Mouse (Mus musculus): Measurements from ENCODE around the gene Josd2.

Josd2 gene

GRCm38 (mm10) chr7:44470696-44471612 is 3.2 kb downstream of the Josd2 start:
- in situ Hi-C loops (cut with MboI; ENCODE audit: low sequenced_read_pairs), result loop anchor here (25.0 kb wide), 1 partner anchor 209 kb away; the partner anchor contains the start of genes Acp4 and Gm15517

- in situ Hi-C loops (cut with MboI; ENCODE audit: low sequenced_read_pairs), result loop anchor here (25.0 kb wide), 1 partner anchor 210 kb away; the partner anchor contains the start of genes Acp4 and Gm15517
Observed at GRCm38 (mm10) chr7:44471880-44472557, 4.2 kb downstream of the Josd2 start.

- in situ Hi-C loops (cut with MboI; ENCODE audit: low sequenced_read_pairs), result loop anchor here (25.0 kb wide), 1 partner anchor 210 kb away; the partner anchor contains the start of genes Acp4 and Gm15517
Observed at GRCm38 (mm10) chr7:44472558-44472885, 4.7 kb downstream of the Josd2 start.

DNA sequence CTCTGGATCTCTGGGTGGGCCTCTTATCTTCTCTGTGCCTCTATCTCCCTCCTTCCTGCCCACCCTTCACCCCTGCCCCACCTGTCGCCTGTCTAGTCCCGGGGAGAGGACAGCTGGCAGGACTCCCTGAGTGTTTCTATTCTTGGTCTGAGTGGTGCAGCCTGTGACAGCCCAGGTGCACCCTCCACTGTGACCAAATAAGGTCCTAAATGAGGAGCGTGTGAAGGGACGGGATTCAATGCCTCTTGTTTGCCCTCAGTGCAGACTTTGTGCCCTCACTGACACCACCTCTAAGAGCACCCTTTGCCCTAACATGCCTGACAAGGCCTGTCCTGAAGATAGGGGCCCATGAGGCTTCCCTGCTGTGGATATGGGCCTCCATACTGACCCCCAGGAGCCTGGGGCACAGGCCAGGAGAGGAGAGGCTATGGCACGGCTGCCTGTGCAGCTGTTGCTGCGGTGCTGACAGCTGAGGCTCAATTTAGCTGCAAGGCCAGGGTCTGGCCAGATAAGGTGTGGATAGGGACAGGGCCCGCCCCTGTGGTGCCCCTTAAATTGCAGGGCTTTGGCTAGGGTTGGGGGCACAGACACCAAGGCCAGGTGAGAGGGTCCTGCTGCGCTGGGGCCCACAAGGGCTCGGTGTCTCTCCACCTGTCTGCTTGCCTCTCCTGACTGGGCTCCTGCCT is 5.3 kb downstream of the Josd2 start:
- in situ Hi-C loops (cut with MboI; ENCODE audit: low sequenced_read_pairs), result loop anchor here (25.0 kb wide), 1 partner anchor 211 kb away; the partner anchor contains the start of genes Acp4 and Gm15517

DNA sequence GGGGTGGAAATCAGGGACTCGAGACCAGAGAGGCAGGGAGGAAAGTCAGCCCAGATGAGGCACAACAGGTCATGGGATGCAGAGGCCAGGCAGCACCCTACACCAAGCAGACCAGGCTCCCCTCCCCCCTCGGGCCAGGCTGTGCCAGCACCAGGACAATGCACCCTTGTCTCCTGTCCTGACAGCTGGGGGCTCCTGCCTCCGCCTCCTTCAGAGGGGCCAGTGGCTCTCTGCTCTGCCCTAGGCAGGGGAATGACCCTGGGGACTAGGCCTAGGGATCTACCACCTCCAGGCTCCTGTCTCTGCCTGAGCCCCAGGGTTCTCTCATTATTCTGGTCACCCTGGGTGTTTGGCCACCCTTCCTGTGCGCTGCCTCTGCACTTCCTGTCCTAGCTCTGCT is 6.6 kb downstream of the Josd2 start:
- in situ Hi-C loops (cut with MboI; ENCODE audit: low sequenced_read_pairs), result loop anchor here (25.0 kb wide), 1 partner anchor 212 kb away; the partner anchor contains the start of genes Acp4 and Gm15517

- in situ Hi-C loops (cut with MboI; ENCODE audit: low sequenced_read_pairs), result no loop called here
Observed at GRCm38 (mm10) chr7:44475046-44475614, 7.3 kb downstream of the Josd2 start.

DNA sequence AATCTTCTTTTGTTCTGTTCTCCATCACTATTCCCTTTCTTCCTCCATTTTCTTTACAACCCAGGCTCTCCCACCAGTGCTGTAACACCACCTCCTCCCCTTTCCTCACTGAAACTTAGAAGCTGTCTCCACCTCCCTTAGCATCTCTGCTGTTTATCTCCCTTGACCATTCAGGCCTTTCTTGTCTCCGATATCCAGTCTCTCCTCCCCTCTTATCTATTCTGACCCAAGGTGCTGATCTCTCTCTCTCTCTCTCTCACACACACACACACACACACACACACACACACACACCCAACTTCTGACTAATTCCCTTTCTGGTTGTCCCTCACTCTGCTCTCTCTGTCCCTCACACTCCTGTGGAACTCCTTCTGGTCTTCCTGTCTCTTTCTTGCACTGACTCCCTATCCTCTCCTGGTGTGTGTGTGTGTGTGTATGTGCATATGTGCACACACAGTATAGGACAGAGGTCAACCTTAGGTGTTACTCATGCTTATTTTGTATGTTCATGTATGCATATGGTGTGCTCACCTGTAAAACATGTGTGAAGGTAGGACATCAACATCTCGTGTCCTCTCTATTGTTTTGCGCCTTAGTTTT is 15.2 kb downstream of the Josd2 start:
- in situ Hi-C loops (cut with MboI; ENCODE audit: low sequenced_read_pairs), result no loop called here

- in situ Hi-C loops (cut with MboI; ENCODE audit: low sequenced_read_pairs), result no loop called here
Observed at GRCm38 (mm10) chr7:44484109-44484508, 16.3 kb downstream of the Josd2 start.

GRCm38 (mm10) chr7:44484841-44485571 is 17.2 kb downstream of the Josd2 start:
- in situ Hi-C loops (cut with MboI; ENCODE audit: low sequenced_read_pairs), result no loop called here

GRCm38 (mm10) chr7:44485572-44486195 is 17.9 kb downstream of the Josd2 start:
- in situ Hi-C loops (cut with MboI; ENCODE audit: low sequenced_read_pairs), result no loop called here

DNA sequence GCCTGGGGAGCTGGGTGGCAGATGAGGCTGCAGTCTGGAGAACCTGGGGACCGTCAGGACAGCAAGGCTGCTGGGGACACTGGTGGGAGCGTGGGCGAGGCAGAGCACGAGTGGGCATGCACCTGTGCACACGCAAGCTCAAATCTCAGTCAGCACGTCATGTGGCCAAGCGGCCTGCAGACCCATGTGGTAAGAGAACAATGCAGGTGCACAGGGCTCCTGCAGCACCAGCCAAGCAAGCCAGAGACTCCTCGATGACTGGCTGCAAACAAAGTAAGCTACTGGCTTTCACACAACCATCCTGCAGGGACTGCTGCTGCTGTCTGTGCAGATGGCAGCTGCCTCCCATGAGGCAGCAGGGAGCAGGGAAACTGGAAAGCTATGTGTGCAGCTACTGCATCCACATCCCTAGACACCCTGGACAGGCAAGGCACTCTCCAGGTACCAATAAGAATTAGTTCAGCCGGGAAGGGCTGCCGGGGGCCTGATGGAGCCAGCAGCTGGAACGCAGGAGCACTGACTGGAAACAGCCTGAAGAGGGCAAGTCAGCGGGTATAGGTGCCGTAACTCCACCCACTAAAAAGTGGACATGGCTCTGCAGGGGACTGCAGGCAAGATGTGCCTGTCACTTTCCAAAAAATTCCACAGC is 19.3 kb downstream of the Josd2 start:
- in situ Hi-C loops (cut with MboI; ENCODE audit: low sequenced_read_pairs), result no loop called here

DNA sequence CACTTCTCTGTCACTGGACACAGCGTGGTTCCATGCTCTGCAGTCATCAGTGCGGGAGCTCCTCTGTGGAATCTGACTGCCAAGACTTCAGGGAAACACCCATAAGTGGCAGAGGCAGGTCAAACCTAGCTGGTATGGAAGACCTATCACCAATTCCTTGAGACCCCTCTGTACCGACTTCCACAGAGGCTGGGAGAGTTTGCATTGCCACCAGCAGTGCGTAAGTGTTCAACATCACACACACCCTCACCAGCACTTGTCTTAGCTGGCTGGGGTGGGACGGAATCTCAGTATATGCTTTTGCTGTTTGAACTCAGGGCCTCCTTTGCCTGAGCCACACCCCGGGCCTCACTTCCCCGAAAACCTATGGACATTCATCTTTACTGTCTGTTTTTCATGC is 20.2 kb downstream of the Josd2 start:
- in situ Hi-C loops (cut with MboI; ENCODE audit: low sequenced_read_pairs), result no loop called here

- in situ Hi-C loops (cut with MboI; ENCODE audit: low sequenced_read_pairs), result no loop called here
Observed at GRCm38 (mm10) chr7:44488545-44488944, 20.8 kb downstream of the Josd2 start.

- in situ Hi-C loops (cut with MboI; ENCODE audit: low sequenced_read_pairs), result no loop called here
Observed at GRCm38 (mm10) chr7:44490281-44490680, 22.5 kb downstream of the Josd2 start.

DNA sequence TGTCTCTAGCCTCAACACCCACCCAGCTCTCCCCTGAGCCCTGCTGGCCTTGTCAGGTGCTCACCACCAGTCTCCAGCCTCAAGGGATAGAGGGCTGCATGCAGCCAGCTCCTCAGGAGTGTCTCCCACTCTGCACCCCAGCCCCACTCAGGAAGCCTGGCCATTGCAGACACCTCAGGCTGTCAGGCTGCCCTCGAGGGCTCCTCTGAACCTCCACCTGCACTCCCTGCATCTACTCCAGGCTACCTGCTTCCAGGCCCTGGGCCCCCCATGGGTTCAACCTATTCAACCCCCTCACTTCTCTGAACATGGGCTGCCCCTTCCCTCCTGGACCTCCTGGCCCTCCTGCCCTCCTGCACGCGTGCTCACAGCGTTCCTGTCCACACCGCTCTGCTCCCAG is 23.6 kb downstream of the Josd2 start:
- in situ Hi-C loops (cut with MboI; ENCODE audit: low sequenced_read_pairs), result no loop called here

- in situ Hi-C loops (cut with MboI; ENCODE audit: low sequenced_read_pairs), result no loop called here
Observed at GRCm38 (mm10) chr7:44492166-44492826, 24.5 kb downstream of the Josd2 start.

DNA sequence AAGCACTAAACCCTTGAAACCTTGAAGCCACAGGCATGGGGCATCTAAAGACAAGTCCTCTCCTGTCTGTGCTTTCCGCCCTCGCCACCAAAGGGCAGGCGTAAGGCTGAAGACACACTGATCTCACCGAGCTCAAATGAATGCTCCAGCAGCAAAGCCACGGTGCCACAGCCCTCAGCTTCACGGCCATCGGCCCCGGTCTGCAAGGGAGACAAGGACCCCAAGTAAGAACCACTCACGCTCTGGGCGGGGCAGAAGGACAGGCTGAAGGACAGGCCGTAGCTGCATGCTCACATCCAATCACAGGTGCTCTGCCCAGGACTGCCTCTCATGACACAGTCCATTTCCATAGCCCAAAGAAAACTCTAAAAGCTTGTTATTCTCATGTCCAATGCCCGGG is 26.9 kb downstream of the Josd2 start:
- in situ Hi-C loops (cut with MboI; ENCODE audit: low sequenced_read_pairs), result no loop called here

- in situ Hi-C loops (cut with MboI; ENCODE audit: low sequenced_read_pairs), result no loop called here
Observed at GRCm38 (mm10) chr7:44495086-44495485, 27.3 kb downstream of the Josd2 start.
